Mouse (Mus musculus) stomach, postnatal 0 days (tissue): ENCODE data around the gene Haus2.

Experiments used
- CTCF ChIP-seq: IDR thresholded peaks from 2 replicates; pipeline ENCODE4 v1.5.1; 2016; ENCODE audit warnings: antibody characterized with exemption, low read depth, mild to moderate bottlenecking, moderate library complexity
- EP300 ChIP-seq: optimal IDR thresholded peaks from 2 replicates; pipeline ENCODE3; 2016; ENCODE audit warnings: antibody characterized with exemption

- TF ChIP-seq CTCF (no peak), EP300 (no peak)
Observed at GRCm38 (mm10) chr2:120577799-120578198, 31.4 kb upstream of the Haus2 start.
